Mouse (Mus musculus) gastrocnemius, adult 18-20 months (tissue): Measurements from ENCODE around the gene Actr2. TPM values are rescaled to one million over a fixed set of nuclear protein-coding genes. Genes with fewer than 3 reads are reported as not detected.

ENCODE experiments used
- DNase-seq: peaks from one replicate; pipeline ENCODE4 v3.0.0; 2021; ENCODE audit warnings: low spot score
- total RNA-seq, 2 experiments: library from RNA; stranded (reverse); gene quantifications; 2 replicates each; pipeline ENCODE4 v1.2.3; 2021

Actr2 gene
- total RNA-seq, 2 experiments from 2014 or later: 35.5 to 39.8 TPM

DNA sequence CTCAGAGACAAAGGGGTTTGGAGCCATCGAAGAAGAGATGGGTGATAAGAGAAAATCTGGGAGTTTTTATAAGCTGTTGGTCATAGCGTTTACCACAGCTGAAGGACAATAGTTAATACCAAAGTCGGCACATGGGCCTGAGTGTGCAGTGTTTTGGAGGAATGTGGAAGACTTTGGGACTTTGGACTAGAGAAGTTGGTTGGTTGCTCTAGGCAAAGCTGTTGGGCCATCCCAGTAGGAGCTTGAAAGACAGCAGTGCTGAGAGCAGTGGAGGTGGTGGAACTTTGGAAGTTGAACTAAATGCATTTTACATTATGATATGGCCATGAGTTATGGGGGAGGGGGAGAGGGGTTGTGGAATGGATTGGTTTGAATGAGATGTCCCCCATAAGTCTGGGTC lies 99.3 kb downstream of the Actr2 start:
- DNase-seq: no peak

Other genes starting within 250 kb of the Actr2 start
- 1 to 10 TPM; 4.1 to 6.4 TPM for gene Spred2, start 188.5 kb downstream of the Actr2 start, total RNA-seq
- gene Rab1a, start 88.5 kb upstream of the Actr2 start, total RNA-seq: 10 to 100 TPM; 80.0 to 89.6 TPM
- 10 to 100 TPM; 30.8 to 31.7 TPM for gene Cep68, start 136.5 kb upstream of the Actr2 start, total RNA-seq
- under 1 TPM; 0.46 to 0.83 TPM for gene Slc1a4, start 219.8 kb upstream of the Actr2 start, total RNA-seq